In genomic region chr5:140619895-140620736, GRCm38 (mm10) we compare ENCODE assay signal across 11 mouse cellular contexts. TPM values are rescaled to one million over a fixed set of nuclear protein-coding genes. Genes with fewer than 3 reads are reported as not detected.
DNase-seq lines count a peak whose midpoint lies in the region; ATAC-seq lines count a peak whose summit lies in the region.
"Had no signal": no experiment of that assay in that cellular context is flagged by ENCODE, and none has a peak within 500 bp of the region (broad histone marks: within the 10 kb centered on the region; RNA-seq: fewer than 3 reads in every experiment).

No protein-coding gene starts in this region.

- H3K4me3 ChIP-seq in lung, embryonic 15.5 days: no peak overlapping the region
- no peak overlapping the region for H3K4me3 ChIP-seq in embryonic facial prominence, embryonic 11.5 days (ENCODE audit: low read depth, low read length)
- no peak overlapping the region for H3K4me3 ChIP-seq in hindbrain, embryonic 13.5 days
- H3K4me3 ChIP-seq: heart, embryonic 12.5 days had no signal

- no peak overlapping the region for H3K27ac ChIP-seq in lung, embryonic 15.5 days
- H3K27ac ChIP-seq in embryonic facial prominence, embryonic 11.5 days (replicated peaks; ENCODE audit: low read depth, low read length): no peak overlapping the region
- peak overlapping the region; percentile 52 for H3K27ac ChIP-seq in hindbrain, embryonic 13.5 days

- no peak overlapping the region for H3K4me2 ChIP-seq in lung, embryonic 15.5 days
- H3K4me2 ChIP-seq in embryonic facial prominence, embryonic 11.5 days (ENCODE audit: low read depth, low read length): no peak overlapping the region
- no peak overlapping the region for H3K4me2 ChIP-seq in hindbrain, embryonic 13.5 days
- H3K4me2 ChIP-seq: heart, embryonic 12.5 days had no signal

- 0 out of 2 replicates have a peak, but pooled peaks have one; percentile 11 for ATAC-seq in lung, embryonic 15.5 days (ENCODE audit: borderline replicate concordance, extremely low read depth, low FRiP score, low TSS enrichment)
- peak; percentile 26 for ATAC-seq in embryonic facial prominence, embryonic 11.5 days (replicated peaks; ENCODE audit: insufficient number of reproducible peaks, low FRiP score, low TSS enrichment, low read depth)
- peak; percentile 58 for ATAC-seq in hindbrain, embryonic 13.5 days (ENCODE audit: low FRiP score)

- 58% methylated on average over 7 of the region's 7 CpGs for WGBS in lung, embryonic 15.5 days
- 66% methylated on average over 7 of the region's 7 CpGs for whole genome bisulfite sequencing in embryonic facial prominence, embryonic 11.5 days
- 58% methylated on average over 7 of the region's 7 CpGs for WGBS in hindbrain, embryonic 13.5 days

- H3K4me1 ChIP-seq in lung, embryonic 15.5 days: no peaks in the 10 kb centered on the region; the same call in 1 of the 2 replicates
- no peaks in the 10 kb centered on the region for H3K4me1 ChIP-seq in embryonic facial prominence, embryonic 11.5 days (ENCODE audit: control insufficient read depth, insufficient read depth, low read length)
- H3K4me1 ChIP-seq in hindbrain, embryonic 13.5 days (replicated peaks): peaks cover 25% of the 10 kb centered on the region
- H3K4me1 ChIP-seq: heart, embryonic 12.5 days had no signal

- peaks cover 36% of the 10 kb centered on the region for H3K36me3 ChIP-seq in lung, embryonic 15.5 days
- peaks cover 22% of the 10 kb centered on the region for H3K36me3 ChIP-seq in embryonic facial prominence, embryonic 11.5 days (replicated peaks; ENCODE audit: control insufficient read depth, insufficient read depth, low read depth, low read length)
- H3K36me3 ChIP-seq in hindbrain, embryonic 13.5 days: peaks cover 42% of the 10 kb centered on the region

- no peak for DNase-seq in lung, postnatal 4 days
- no peak for DNase-seq in embryonic facial prominence, embryonic 11.5 days (ENCODE audit: low spot score)
- peak; percentile 47 for DNase-seq in neural tube, embryonic 10.5 days (ENCODE audit: extremely low spot score, low spot score)
- DNase-seq in right cerebral cortex, adult 2 months (ENCODE audit: low spot score in 2 of 2): no peak
- no peak for DNase-seq in gastrocnemius, postnatal 25 days
- no peak for DNase-seq in right cerebral cortex, adult 18-20 months

- no peaks in the 10 kb centered on the region for H3K27me3 ChIP-seq in lung, embryonic 15.5 days
- H3K27me3 ChIP-seq in embryonic facial prominence, embryonic 11.5 days (ENCODE audit: control insufficient read depth, insufficient read depth, low read length): no peaks in the 10 kb centered on the region
- no peaks in the 10 kb centered on the region for H3K27me3 ChIP-seq in hindbrain, embryonic 13.5 days
- H3K27me3 ChIP-seq: heart, embryonic 12.5 days had no signal

- no peaks in the 10 kb centered on the region for H3K9me3 ChIP-seq in lung, embryonic 15.5 days
- no peaks in the 10 kb centered on the region for H3K9me3 ChIP-seq in embryonic facial prominence, embryonic 11.5 days (replicated peaks; ENCODE audit: control insufficient read depth, low read length)
- H3K9me3 ChIP-seq in hindbrain, embryonic 13.5 days: no peaks in the 10 kb centered on the region
- H3K9me3 ChIP-seq: heart, embryonic 12.5 days had no signal

- no peak overlapping the region for H3K9ac ChIP-seq in lung, embryonic 15.5 days
- H3K9ac ChIP-seq in embryonic facial prominence, embryonic 11.5 days (replicated peaks; ENCODE audit: low read length): no peak overlapping the region
- no peak overlapping the region for H3K9ac ChIP-seq in hindbrain, embryonic 13.5 days
- H3K9ac ChIP-seq: heart, embryonic 12.5 days had no signal

RNA-seq across cellular contexts. Expression of gene Lfng, which starts 13.0 kb away (rescaled TPM):
- polyA plus RNA-seq in lung, embryonic 15.5 days (2015; fragmentation: Nextera tagmentation; extraction: Ambion mirVana): 22.5 and 27.8 TPM in 2 replicates
- 13.3 and 13.7 TPM in 2 replicates for polyA plus RNA-seq in embryonic facial prominence, embryonic 11.5 days (2014; fragmentation: Nextera tagmentation; extraction: Ambion mirVana)
- polyA plus RNA-seq in hindbrain, embryonic 13.5 days (2015; fragmentation: Nextera tagmentation; extraction: Ambion mirVana): 22.9 and 27.1 TPM in 2 replicates
- 1 to 10 TPM; 2.7 to 5.5 TPM for total RNA-seq in gastrocnemius, postnatal 25 days (2021)

RNA-seq across cellular contexts. Expression of gene Ttyh3, which starts 28.7 kb away (rescaled TPM):
- polyA plus RNA-seq in lung, embryonic 15.5 days (2015; fragmentation: Nextera tagmentation; extraction: Ambion mirVana): 38.0 and 39.1 TPM in 2 replicates
- 42.5 and 42.8 TPM in 2 replicates for polyA plus RNA-seq in embryonic facial prominence, embryonic 11.5 days (2014; fragmentation: Nextera tagmentation; extraction: Ambion mirVana)
- 65.3 and 67.4 TPM in 2 replicates for polyA plus RNA-seq in hindbrain, embryonic 13.5 days (2015; fragmentation: Nextera tagmentation; extraction: Ambion mirVana)
- 1 to 10 TPM; 6.1 to 7.8 TPM for total RNA-seq in gastrocnemius, postnatal 25 days (2021)

RNA-seq across cellular contexts. Expression of gene Grifin, which starts 55.2 kb away (rescaled TPM):
- polyA plus RNA-seq in lung, embryonic 15.5 days (2015; fragmentation: Nextera tagmentation; extraction: Ambion mirVana): 0.28 TPM in 1 of 2 replicates, not detected in the other
- 0.36 and 0.63 TPM in 2 replicates for polyA plus RNA-seq in embryonic facial prominence, embryonic 11.5 days (2014; fragmentation: Nextera tagmentation; extraction: Ambion mirVana)
- polyA plus RNA-seq in hindbrain, embryonic 13.5 days (2015; fragmentation: Nextera tagmentation; extraction: Ambion mirVana): not detected in 2 replicates
- total RNA-seq in gastrocnemius, postnatal 25 days (2021): not detected
- total RNA-seq: layer of hippocampus, postnatal 10 days; megakaryocyte-erythroid progenitor cell, adult 5-6 weeks had no signal
